Mouse (Mus musculus) heart, adult 2 months (tissue): ENCODE results near the gene Actg1. TPM values are rescaled to one million over a fixed set of nuclear protein-coding genes. Genes with fewer than 3 reads are reported as not detected.

Source experiments
- DNase-seq, 2 experiments: peaks; one replicate each; pipeline ENCODE4 v3.0.0; 2021
- H3K27ac ChIP-seq: fragments of 200-600 bp; 2 replicates; pipeline ENCODE4 v1.8.1; 2022
- H3K27me3 ChIP-seq: fragments of 200-500 bp; 2 replicates; pipeline ENCODE4 v1.6.1; 2012; ENCODE audit warnings: mild to moderate bottlenecking, low read length, inconsistent platforms, mixed read lengths; ENCODE audit not compliant: control insufficient read depth, insufficient read depth
- H3K36me3 ChIP-seq: fragments of 200-500 bp; 2 replicates; pipeline ENCODE4 v1.6.1; 2012; ENCODE audit warnings: low read length, inconsistent platforms; ENCODE audit not compliant: control insufficient read depth, insufficient read depth
- H3K4me1 ChIP-seq: fragments of 200-500 bp; 2 replicates; pipeline ENCODE4 v1.6.1; 2011; ENCODE audit warnings: low read length; ENCODE audit not compliant: control insufficient read depth, insufficient read depth
- H3K4me3 ChIP-seq: fragments of 200-600 bp; 2 replicates; pipeline ENCODE4 v1.8.1; 2022
- H3K79me2 ChIP-seq: fragments of 200-500 bp; replicated peaks from 2 replicates; pipeline ENCODE4 v1.6.1; 2012; ENCODE audit warnings: mild to moderate bottlenecking, inconsistent platforms, low read length, moderate library complexity, mixed read lengths; ENCODE audit not compliant: control insufficient read depth, insufficient read depth
- H3K9ac ChIP-seq: fragments of 200-500 bp; 2 replicates; pipeline ENCODE4 v1.6.1; 2012; ENCODE audit warnings: low read depth, mild to moderate bottlenecking, control low read depth, inconsistent platforms, low read length, mixed read lengths
- CTCF ChIP-seq: fragments of 200-600 bp; IDR thresholded peaks from 2 replicates; pipeline ENCODE4 v1.8.1; 2022; ENCODE audit warnings: antibody characterized with exemption, mild to moderate bottlenecking, moderate library complexity
- EP300 ChIP-seq: fragments of 200-500 bp; IDR thresholded peaks from 2 replicates; pipeline ENCODE4 v1.6.1; 2011; ENCODE audit warnings: low read depth, low read length, control low read depth; ENCODE audit not compliant: insufficient read depth
- POLR2A ChIP-seq: fragments of 200-500 bp; IDR thresholded peaks from 2 replicates; pipeline ENCODE4 v1.6.1; 2011; ENCODE audit warnings: mild to moderate bottlenecking, low read depth, low read length, control low read depth; ENCODE audit not compliant: insufficient read depth
- WGBS: fragments of 180-500 bp; shearing (Covaris S2); methylation state at CpG from one replicate; pipeline ENCODE4 v1.1.7; 2018; 5-methylcytosine and 5-hydroxymethylcytosine counted together
- intact Hi-C: fragments of 180-260 bp; cut with DNase I; formaldehyde crosslinking; loops from one replicate; pipeline ENCODE4 v1.15.1; 2025
- microRNA-seq, 2 experiments: library from miRNA; unstranded; fragments of <30 nt; microRNA quantifications; one replicate each; pipeline ENCODE4 v1.2.0; 2021
- polyA plus RNA-seq: library from polyadenylated mRNA; depleted of rRNA; stranded (reverse); fragments of >200 nt; gene quantifications from 2 replicates; pipeline ENCODE4 v1.2.3, GENCODE M21; 2012; rRNA removed
- total RNA-seq, 2 experiments: library from RNA; stranded (reverse); gene quantifications; 2 replicates each; pipeline ENCODE4 v1.2.3; 2021

Gene Actg1
- total and polyA plus RNA-seq, 3 experiments: 222 to 510 (median 321) TPM

DNA sequence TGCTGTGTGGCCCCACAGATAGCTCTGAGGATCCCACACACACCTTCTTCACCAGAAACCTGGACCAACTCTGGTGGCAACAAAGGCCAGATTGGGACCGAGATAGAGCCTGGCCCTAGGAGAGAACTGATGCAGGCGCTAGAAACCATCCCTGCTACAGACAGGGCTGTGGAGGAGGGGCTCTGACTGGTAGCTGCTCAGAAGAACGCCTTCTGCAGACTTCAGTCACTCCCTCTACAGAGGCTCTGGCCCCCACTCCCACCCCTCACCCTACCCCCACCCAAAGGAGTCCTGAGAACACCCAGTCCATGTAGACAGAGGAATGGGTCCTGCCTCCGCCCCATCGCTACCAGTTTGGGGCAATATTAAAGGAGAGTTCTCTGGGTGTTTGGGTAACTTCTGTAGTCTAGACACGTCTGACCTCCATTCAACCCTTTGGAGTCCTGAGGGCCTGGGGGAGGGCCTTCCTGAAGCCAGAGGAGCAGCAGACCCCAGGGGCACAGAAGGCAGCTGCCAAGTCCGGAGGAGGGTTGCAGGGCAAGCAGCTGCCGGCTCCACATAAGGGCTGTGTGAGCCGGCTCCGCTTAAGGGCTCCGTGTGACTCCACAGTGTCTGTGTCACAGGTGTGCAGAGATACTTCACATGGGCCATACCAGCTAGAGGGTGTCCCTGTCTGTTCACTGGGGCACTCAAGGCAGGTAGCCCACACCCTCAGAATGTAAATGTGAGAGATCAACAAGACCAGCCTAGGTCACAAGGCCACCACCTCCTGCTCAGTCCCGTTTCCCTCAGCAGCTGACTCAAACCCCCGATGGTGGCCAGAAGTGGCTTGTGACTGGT, 51.8 kb downstream of the Actg1 start:
- Histone ChIP-seq H3K36me3 (no peaks in the 10 kb centered on the region), H3K27ac (no peak overlapping the region), H3K27me3 (no peaks in the 10 kb centered on the region), H3K4me1 (0 out of 2 replicates have a peak, but pooled peaks cover 2% of the 10 kb centered on the region), H3K4me3 (no peak overlapping the region), H3K9ac (no peak overlapping the region), H3K79me2 (no peaks in the 10 kb centered on the region)
- intact Hi-C loops: no loop called here
- WGBS: 68% methylated on average over 13 of the region's 13 CpGs
- DNase-seq: no peak
- no peak for TF ChIP-seq CTCF
- TF ChIP-seq POLR2A: no peak
- TF ChIP-seq EP300: no peak

Small RNAs within 50 kb of the gene (microRNA-seq; reads per million reads assigned to microRNA genes)
- gene Gm23419: 0 reads per million in 2 experiments
- gene Mir6935: 0.39 to 0.56 reads per million in 2 experiments

Other genes starting within 250 kb of the Actg1 start
- gene Tepsin, start 249.8 kb downstream of the Actg1 start, total RNA-seq: 1 to 10 TPM; 6.1 to 6.3 TPM
- 19.1 and 22.8 TPM in 2 replicates for gene Tepsin, start 249.8 kb downstream of the Actg1 start, polyA plus RNA-seq
- gene Ndufaf8, start 249.6 kb downstream of the Actg1 start, total RNA-seq: 10 to 100 TPM; 82.7 to 93.9 TPM
- gene Ndufaf8, start 249.6 kb downstream of the Actg1 start, polyA plus RNA-seq: 35.5 and 51.0 TPM in 2 replicates
- 10 to 100 TPM; 83.1 to 89.6 TPM for gene Slc38a10, start 197.2 kb downstream of the Actg1 start, total RNA-seq
- gene Slc38a10, start 197.2 kb downstream of the Actg1 start, polyA plus RNA-seq: 84.5 and 128 TPM in 2 replicates
- 1 to 10 TPM; 5.4 to 9.7 TPM for gene Bahcc1, start 115.6 kb downstream of the Actg1 start, total RNA-seq
- gene Bahcc1, start 115.6 kb downstream of the Actg1 start, polyA plus RNA-seq: 5.9 and 6.4 TPM in 2 replicates
- not detected for gene Fscn2, start 13.0 kb upstream of the Actg1 start, total RNA-seq
- gene Fscn2, start 13.0 kb upstream of the Actg1 start, polyA plus RNA-seq: 0.15 and 0.21 TPM in 2 replicates
- 10 to 100 TPM; 13.0 to 13.4 TPM for gene Faap100, start 30.2 kb upstream of the Actg1 start, total RNA-seq
- gene Faap100, start 30.2 kb upstream of the Actg1 start, polyA plus RNA-seq: 25.8 and 27.3 TPM in 2 replicates
- gene Nploc4, start 89.2 kb upstream of the Actg1 start, total RNA-seq: 10 to 100 TPM; 54.8 to 58.4 TPM
- gene Nploc4, start 89.2 kb upstream of the Actg1 start, polyA plus RNA-seq: 36.6 and 55.4 TPM in 2 replicates
- 1 to 10 TPM in 1 of 2 experiments, under 1 TPM in 1; 0.42 to 1.5 TPM for gene Tspan10, start 94.1 kb upstream of the Actg1 start, total RNA-seq
- gene Tspan10, start 94.1 kb upstream of the Actg1 start, polyA plus RNA-seq: 0.09 and 0.41 TPM in 2 replicates
- under 1 TPM; 0.52 to 0.76 TPM for gene Pde6g, start 105.0 kb upstream of the Actg1 start, total RNA-seq
- gene Pde6g, start 105.0 kb upstream of the Actg1 start, polyA plus RNA-seq: 0.53 and 1.3 TPM in 2 replicates
- gene Oxld1, start 109.5 kb upstream of the Actg1 start, total RNA-seq: 10 to 100 TPM; 57.4 to 61.6 TPM
- gene Oxld1, start 109.5 kb upstream of the Actg1 start, polyA plus RNA-seq: 52.0 and 59.4 TPM in 2 replicates
- gene Ccdc137, start 109.6 kb upstream of the Actg1 start, total RNA-seq: 1 to 10 TPM; 5.8 to 6.0 TPM
- 6.7 and 11.7 TPM in 2 replicates for gene Ccdc137, start 109.6 kb upstream of the Actg1 start, polyA plus RNA-seq
- 10 to 100 TPM in 1 of 2 experiments, 1 to 10 TPM in 1; 9.1 to 10.8 TPM for gene Arl16, start 119.1 kb upstream of the Actg1 start, total RNA-seq
- gene Arl16, start 119.1 kb upstream of the Actg1 start, polyA plus RNA-seq: 13.6 and 17.1 TPM in 2 replicates
- 100 to 1,000 TPM; 207 to 232 TPM for gene Mrpl12, start 136.1 kb upstream of the Actg1 start, total RNA-seq
- 199 and 200 TPM in 2 replicates for gene Mrpl12, start 136.1 kb upstream of the Actg1 start, polyA plus RNA-seq
- gene Slc25a10, start 143.3 kb upstream of the Actg1 start, total RNA-seq: 10 to 100 TPM; 14.1 to 14.6 TPM
- gene Slc25a10, start 143.3 kb upstream of the Actg1 start, polyA plus RNA-seq: 32.6 and 40.9 TPM in 2 replicates
- gene Gcgr, start 182.2 kb upstream of the Actg1 start, total RNA-seq: under 1 TPM; 0.68 to 0.73 TPM
- gene Gcgr, start 182.2 kb upstream of the Actg1 start, polyA plus RNA-seq: 2.1 and 2.3 TPM in 2 replicates
- gene Mcrip1, start 201.2 kb upstream of the Actg1 start, total RNA-seq: 10 to 100 TPM; 38.5 to 43.9 TPM
- gene Mcrip1, start 201.2 kb upstream of the Actg1 start, polyA plus RNA-seq: 84.9 and 97.4 TPM in 2 replicates
- under 1 TPM in 1 of 2 experiments, not detected in 1; 0.34 TPM for gene Ppp1r27, start 202.6 kb upstream of the Actg1 start, total RNA-seq
- 0.64 and 0.96 TPM in 2 replicates for gene Ppp1r27, start 202.6 kb upstream of the Actg1 start, polyA plus RNA-seq
- 100 to 1,000 TPM; 221 to 246 TPM for gene P4hb, start 224.7 kb upstream of the Actg1 start, total RNA-seq
- 115 and 174 TPM in 2 replicates for gene P4hb, start 224.7 kb upstream of the Actg1 start, polyA plus RNA-seq
- gene Arhgdia, start 233.1 kb upstream of the Actg1 start, total RNA-seq: 100 to 1,000 TPM; 139 to 144 TPM
- gene Arhgdia, start 233.1 kb upstream of the Actg1 start, polyA plus RNA-seq: 245 and 257 TPM in 2 replicates
- gene Alyref, start 249.8 kb upstream of the Actg1 start, total RNA-seq: 10 to 100 TPM; 48.7 to 52.0 TPM
- 13.6 and 15.6 TPM in 2 replicates for gene Alyref, start 249.8 kb upstream of the Actg1 start, polyA plus RNA-seq
- 10 to 100 TPM; 79.9 to 89.0 TPM for gene Anapc11, start 249.9 kb upstream of the Actg1 start, total RNA-seq
- gene Anapc11, start 249.9 kb upstream of the Actg1 start, polyA plus RNA-seq: 87.8 and 105 TPM in 2 replicates